Mouse (Mus musculus) spleen, postnatal 10 days (tissue): ENCODE results near the gene Tbc1d17.

Experiments used
- DNase-seq, 2 experiments: peaks; one replicate each; pipeline ENCODE4 v3.0.0; 2021 to 2022; ENCODE audit warnings: low spot score in 2 of 2

The Tbc1d17 gene

GRCm38 (mm10) chr7:44853065-44853464 lies 4.2 kb upstream of the Tbc1d17 start:
- no peak for DNase-seq

- peak in 1 of 2 experiments; percentile 23 for DNase-seq
Observed at GRCm38 (mm10) chr7:44852259-44853027, 3.6 kb upstream of the Tbc1d17 start.

DNA sequence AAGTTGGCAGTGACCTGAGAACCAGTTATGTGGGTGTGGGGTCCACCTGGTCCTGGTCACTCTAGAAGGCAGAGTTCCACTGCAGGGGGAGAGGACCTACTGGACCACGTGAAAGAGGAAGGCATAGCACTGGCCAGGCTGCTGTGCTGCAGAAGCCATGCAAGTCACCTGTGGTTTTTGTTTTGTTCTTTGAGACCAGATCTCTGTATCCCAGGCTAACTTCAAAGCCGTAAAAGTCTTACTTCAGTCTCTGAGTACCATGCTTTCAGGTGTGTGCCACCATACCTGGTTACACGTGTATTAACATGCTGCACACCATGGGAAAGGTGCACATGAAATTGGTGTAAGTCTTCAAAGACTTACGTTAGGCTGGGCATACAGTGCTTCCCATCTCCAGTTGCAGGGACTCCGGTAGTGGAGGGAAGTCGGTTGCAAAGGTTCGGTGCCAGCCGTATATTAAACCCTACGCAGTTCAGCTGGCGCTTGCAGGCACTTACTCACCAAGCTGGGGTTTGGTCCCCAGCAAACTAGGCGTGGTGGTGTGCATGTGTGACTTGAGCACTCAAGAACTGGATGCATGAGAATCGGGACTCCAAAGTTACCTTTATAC lies 2.9 kb upstream of the Tbc1d17 start:
- DNase-seq: no peak

GRCm38 (mm10) chr7:44850789-44851624 lies 2.1 kb upstream of the Tbc1d17 start:
- DNase-seq: no peak

DNA sequence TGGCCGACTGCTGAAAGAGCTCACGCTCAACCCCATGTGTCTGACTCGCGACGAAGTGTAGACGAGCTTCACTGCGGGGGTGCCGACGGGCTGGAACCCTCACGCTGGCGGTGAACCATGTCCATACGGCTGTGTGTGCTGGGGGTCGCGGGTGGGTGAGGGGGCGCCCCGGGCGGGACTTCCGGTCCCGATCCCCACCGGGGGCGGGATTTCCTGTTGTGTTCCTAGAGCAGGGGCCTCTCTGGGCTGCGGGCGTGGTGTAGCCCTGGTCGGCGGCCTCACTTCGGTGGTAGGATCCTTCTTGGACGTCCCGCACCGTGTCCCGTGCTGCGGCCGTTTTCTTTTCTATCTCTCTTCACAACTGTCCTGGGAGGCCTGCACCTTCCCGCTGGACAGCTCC lies 1.3 kb upstream of the Tbc1d17 start:
- peak; percentile 58 to 82 for DNase-seq

DNA sequence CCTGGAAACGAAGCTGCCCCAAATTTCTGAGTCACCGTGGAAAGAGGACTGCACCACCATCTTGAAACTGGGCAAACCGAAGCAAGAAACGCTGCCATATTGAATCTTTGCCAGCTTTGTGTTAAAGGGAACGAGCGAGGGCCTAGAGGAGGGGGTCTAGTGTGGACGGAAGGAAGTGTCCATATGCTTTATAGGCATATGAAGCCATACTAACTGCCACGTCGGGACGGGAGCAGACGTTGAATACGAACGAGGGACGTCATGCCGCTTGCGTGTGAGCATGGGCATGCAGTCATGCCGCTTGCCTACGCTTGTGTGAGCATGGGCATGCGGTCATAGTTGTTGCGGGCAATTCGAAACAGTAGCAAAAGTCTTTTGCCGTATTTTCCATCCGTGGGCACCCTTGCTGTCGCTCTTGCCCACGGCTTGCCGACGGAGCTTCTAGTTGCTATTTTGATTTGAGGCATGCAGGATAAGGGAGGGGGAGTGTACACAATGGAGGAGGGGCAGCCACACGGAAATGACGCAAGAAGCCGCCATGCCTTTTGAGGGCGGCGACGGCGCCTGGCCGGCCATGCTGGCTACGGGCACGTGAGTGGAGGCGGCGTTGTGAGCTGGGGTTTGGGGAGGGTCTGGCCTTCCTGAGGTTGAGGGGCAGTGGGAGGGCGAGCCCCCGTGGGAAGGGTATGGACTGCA lies 685 bp upstream of the Tbc1d17 start:
- DNase-seq: peak; percentile 90

GRCm38 (mm10) chr7:44847772-44848171 lies 1.1 kb downstream of the Tbc1d17 start:
- no peak for DNase-seq

GRCm38 (mm10) chr7:44846804-44847203 lies 2.1 kb downstream of the Tbc1d17 start:
- no peak for DNase-seq

- DNase-seq: no peak
Observed at GRCm38 (mm10) chr7:44845006-44845405, 3.9 kb downstream of the Tbc1d17 start.

GRCm38 (mm10) chr7:44841825-44842463 lies 6.9 kb downstream of the Tbc1d17 start:
- no peak for DNase-seq

DNA sequence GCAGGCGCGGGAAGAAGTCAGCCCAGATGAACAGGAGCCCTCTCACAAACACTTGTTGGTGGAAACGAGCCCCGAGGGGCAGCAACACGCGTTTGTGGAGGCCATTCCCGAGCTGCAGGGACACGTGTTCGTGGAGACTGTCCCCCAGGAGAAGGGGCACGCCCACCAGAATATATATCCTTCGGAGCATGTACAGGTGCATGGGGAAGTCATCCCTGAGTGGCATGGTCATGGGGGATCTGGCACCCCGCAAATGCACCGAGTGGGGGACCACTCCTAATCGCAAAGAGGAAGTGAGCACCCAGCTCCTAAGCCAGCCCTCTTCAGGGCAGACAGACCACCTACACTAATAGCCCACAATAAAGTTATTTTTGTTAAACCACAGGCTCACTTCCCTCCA lies 8.5 kb downstream of the Tbc1d17 start:
- peak in 1 of 2 experiments; percentile 41 for DNase-seq

DNA sequence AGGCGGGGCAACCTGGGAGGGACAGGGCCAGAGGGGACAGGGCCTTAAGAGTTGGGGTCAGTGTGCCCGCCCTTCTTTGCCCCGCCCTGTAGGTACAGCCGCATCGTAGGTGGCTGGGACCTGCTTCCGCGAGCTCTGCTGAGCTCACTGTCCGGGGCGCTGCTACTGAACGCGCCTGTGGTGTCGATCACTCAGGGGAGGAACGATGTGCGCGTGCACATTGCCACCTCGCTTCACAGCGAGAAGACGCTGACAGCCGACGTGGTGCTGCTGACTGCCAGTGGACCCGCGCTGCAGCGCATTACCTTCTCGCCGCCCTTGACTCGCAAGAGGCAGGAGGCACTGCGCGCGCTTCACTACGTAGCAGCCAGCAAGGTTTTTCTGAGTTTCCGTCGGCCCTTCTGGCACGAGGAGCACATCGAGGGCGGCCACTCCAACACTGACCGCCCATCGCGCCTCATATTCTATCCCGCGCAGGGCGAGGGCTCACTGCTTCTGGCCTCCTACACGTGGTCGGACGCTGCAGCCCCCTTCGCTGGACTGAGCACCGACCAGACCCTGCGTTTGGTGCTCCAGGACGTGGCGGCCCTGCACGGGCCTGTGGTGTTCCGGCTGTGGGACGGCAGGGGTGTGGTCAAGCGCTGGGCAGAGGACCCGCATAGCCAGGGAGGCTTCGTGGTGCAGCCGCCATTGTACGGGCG lies 9.2 kb downstream of the Tbc1d17 start:
- peak in 1 of 2 experiments; percentile 73 for DNase-seq

DNA sequence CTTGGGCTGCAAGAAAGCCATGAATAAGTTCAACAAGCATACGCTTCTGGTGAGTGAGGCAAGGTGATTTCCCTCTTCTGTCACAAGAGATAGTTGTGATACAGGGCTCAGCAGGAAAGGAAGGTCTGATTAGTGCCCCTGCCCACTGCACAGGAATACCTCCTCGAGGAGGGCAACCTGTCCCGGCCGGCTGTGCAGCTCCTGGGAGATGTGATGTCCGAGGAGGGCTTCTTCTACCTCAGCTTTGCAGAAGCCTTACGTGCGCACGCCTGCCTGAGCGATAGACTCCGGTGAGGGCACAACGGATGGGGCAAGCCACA lies 9.7 kb downstream of the Tbc1d17 start:
- DNase-seq: no peak

DNA sequence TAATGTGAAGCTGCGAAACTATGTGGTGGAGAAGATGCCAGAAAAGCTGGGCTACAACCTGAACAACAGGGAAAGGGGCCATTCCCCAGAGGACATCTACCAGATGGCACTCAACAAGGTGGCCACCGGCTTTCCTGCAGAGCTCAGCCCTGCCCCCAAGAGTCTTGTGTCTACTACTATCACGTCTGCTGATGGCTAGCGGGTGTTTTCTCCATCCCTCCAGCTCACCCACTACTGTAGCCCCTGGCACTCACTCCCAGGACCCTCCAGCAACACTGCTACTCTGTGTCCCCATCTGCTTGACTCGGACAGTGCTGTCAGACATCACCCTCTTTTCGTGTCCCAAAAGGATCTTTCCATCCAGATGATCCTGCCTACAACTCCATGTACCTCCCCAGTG lies 10.8 kb downstream of the Tbc1d17 start:
- no peak for DNase-seq

DNA sequence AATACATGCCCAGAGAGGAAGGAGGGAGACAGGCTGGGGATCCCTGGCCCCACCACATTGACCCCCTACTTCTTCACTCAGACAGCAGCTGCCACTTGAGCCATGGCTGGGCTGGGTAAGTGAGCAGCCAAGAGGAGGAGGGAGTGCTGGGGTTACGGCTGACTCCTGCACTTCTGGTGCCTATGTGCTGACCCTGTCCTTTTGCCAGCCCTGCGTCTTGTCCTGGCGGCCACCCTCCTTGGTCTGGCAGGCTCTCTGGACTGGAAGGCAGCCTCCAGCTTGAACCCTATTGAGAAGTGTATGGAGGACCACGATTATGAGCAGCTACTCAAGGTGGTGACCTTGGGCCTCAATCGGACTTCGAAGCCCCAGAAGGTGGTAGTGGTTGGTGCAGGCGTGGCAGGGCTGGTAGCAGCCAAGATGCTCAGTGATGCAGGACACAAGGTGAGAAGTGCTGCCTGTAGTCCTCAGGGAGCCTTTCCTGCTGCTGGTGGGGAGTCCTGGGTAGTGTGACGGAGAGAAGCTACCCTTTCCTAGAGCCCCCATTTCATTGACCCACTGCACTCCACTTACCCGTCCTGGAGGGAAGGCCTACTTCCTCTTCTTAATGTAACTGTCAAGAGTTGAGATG lies 12.3 kb downstream of the Tbc1d17 start:
- DNase-seq: no peak

DNA sequence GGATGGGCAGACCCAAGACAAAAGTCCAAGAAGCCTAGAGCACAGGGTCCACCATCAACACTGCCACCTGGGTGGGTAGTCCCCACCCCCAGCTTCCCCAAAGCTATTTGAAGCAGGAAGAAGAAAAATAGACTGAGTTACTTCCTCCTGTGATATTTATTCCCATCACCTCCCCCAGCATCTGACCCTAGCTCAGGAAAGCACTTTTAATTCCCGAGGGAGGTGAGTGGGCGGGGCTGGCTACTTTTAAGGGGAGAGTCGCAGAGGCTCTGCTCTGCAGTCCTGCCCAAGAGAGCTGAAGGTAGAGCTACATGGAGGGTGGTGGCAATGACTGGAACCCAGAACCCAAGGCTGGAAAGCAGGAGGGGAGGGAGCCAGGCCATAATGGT lies 12.9 kb downstream of the Tbc1d17 start:
- peak in 1 of 2 experiments; percentile 71 for DNase-seq

GRCm38 (mm10) chr7:44835373-44836015 lies 13.4 kb downstream of the Tbc1d17 start:
- DNase-seq: peak in 1 of 2 experiments; percentile 25

DNA sequence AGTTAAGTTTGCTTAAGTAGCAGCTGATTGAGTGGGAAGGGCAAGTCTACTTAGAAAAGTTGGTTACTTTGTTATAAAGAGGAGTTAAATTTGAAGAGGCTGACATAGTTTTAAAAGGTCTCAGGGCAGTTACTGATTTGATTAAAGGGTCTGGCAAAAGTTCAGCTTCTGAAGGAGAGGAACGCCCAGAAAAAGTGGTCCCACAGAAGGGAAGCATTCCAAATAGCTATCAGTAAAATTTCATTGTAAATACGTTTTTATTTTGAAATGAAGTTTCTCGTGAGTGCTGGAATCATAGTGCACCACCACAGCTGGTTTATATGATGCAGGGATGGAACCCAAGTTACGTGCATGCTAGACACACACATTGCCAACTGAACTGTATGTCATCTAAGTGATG lies 16.1 kb downstream of the Tbc1d17 start:
- no peak for DNase-seq

GRCm38 (mm10) chr7:44828706-44829105 lies 20.2 kb downstream of the Tbc1d17 start:
- no peak for DNase-seq

GRCm38 (mm10) chr7:44826771-44827170 lies 22.1 kb downstream of the Tbc1d17 start:
- DNase-seq: no peak
